Mouse (Mus musculus) ES-E14 (cell line): ENCODE results near the gene Nmnat2. TPM values are rescaled to one million over a fixed set of nuclear protein-coding genes. Genes with fewer than 3 reads are reported as not detected.

Experiments used
- DNase-seq: peaks from one replicate; pipeline ENCODE4 v3.0.0-alpha.2; 2013; ENCODE audit warnings: low read depth, low spot score
- H3K27ac ChIP-seq: 2 replicates; pipeline ENCODE4 v1.5.1; 2012; ENCODE audit warnings: low read depth, mild to moderate bottlenecking, low read length, moderate library complexity, mixed read lengths; ENCODE audit not compliant: poor library complexity, insufficient read depth, severe bottlenecking
- H3K36me3 ChIP-seq: 2 replicates; pipeline ENCODE4 v1.6.1; 2012; ENCODE audit warnings: mild to moderate bottlenecking, low read length, moderate library complexity, mixed read lengths; ENCODE audit not compliant: control insufficient read depth, poor library complexity, insufficient read depth, severe bottlenecking
- H3K4me1 ChIP-seq, 2 experiments: fragments of 150-350 bp in 1 of 2; sonication (generic) in 1 of 2; 2 replicates each; pipeline ENCODE4 v1.6.1; 2012; ENCODE audit warnings: low read length in 2 of 2, mild to moderate bottlenecking in 1 of 2, mixed read lengths in 1 of 2; ENCODE audit not compliant: control insufficient read depth in 2 of 2, insufficient read depth in 2 of 2, poor library complexity in 1 of 2
- H3K4me3 ChIP-seq, 2 experiments: fragments of 150-350 bp in 1 of 2; sonication (generic) in 1 of 2; 2 replicates each; pipeline ENCODE4 v1.5.1; 2012; ENCODE audit warnings: low read length in 2 of 2, low read depth in 1 of 2, mild to moderate bottlenecking in 1 of 2, mixed read lengths in 1 of 2; ENCODE audit not compliant: insufficient read depth in 1 of 2, poor library complexity in 1 of 2, severe bottlenecking in 1 of 2
- H3K9ac ChIP-seq: 2 replicates; pipeline ENCODE4 v1.6.1; 2012; ENCODE audit warnings: low read depth, mild to moderate bottlenecking, low read length, mixed read lengths; ENCODE audit not compliant: poor library complexity, insufficient read depth, severe bottlenecking
- H3K9me3 ChIP-seq: fragments of 150-350 bp; sonication (generic); 2 replicates; pipeline ENCODE4 v1.6.1; 2012; ENCODE audit warnings: low read depth, mild to moderate bottlenecking, low read length; ENCODE audit not compliant: control insufficient read depth, insufficient read depth
- CHD2 ChIP-seq: IDR thresholded peaks from 2 replicates; pipeline ENCODE4 v1.6.1; 2014; ENCODE audit warnings: mild to moderate bottlenecking, low read depth, low read length, inconsistent platforms
- HCFC1 ChIP-seq: IDR thresholded peaks from 2 replicates; pipeline ENCODE4 v1.6.1; 2012; ENCODE audit warnings: low read length, inconsistent platforms, borderline replicate concordance; ENCODE audit not compliant: insufficient read depth
- MAFK ChIP-seq: IDR thresholded peaks from 2 replicates; pipeline ENCODE4 v1.6.1; 2014; ENCODE audit warnings: mild to moderate bottlenecking, low read depth, low read length, inconsistent platforms; ENCODE audit not compliant: insufficient read depth
- ZC3H11A ChIP-seq: IDR thresholded peaks from 2 replicates; pipeline ENCODE4 v1.6.1; 2012; ENCODE audit warnings: low read depth, mild to moderate bottlenecking, inconsistent platforms, low read length, borderline replicate concordance
- ZNF384 ChIP-seq: IDR thresholded peaks from 2 replicates; pipeline ENCODE4 v1.6.1; 2012; ENCODE audit warnings: low read depth, low read length, inconsistent platforms
- in situ Hi-C, 2 experiments: fragments of 600-800 bp; cut with MboI; formaldehyde crosslinking; loops; one replicate each; pipeline ENCODE4 v1.15.1; 2025; ENCODE audit warnings: low sequenced_read_pairs in 2 of 2, inconsistent platforms in 1 of 2; ENCODE audit not compliant: unreplicated experiment in 2 of 2
- total RNA-seq: library from RNA; depleted of rRNA; stranded (reverse); fragments of 300-350 nt; gene quantifications from 2 replicates; pipeline ENCODE4 v1.2.3, GENCODE M21; 2012

Nmnat2 gene
- total RNA-seq, 1 experiment: 24.8 TPM

DNA sequence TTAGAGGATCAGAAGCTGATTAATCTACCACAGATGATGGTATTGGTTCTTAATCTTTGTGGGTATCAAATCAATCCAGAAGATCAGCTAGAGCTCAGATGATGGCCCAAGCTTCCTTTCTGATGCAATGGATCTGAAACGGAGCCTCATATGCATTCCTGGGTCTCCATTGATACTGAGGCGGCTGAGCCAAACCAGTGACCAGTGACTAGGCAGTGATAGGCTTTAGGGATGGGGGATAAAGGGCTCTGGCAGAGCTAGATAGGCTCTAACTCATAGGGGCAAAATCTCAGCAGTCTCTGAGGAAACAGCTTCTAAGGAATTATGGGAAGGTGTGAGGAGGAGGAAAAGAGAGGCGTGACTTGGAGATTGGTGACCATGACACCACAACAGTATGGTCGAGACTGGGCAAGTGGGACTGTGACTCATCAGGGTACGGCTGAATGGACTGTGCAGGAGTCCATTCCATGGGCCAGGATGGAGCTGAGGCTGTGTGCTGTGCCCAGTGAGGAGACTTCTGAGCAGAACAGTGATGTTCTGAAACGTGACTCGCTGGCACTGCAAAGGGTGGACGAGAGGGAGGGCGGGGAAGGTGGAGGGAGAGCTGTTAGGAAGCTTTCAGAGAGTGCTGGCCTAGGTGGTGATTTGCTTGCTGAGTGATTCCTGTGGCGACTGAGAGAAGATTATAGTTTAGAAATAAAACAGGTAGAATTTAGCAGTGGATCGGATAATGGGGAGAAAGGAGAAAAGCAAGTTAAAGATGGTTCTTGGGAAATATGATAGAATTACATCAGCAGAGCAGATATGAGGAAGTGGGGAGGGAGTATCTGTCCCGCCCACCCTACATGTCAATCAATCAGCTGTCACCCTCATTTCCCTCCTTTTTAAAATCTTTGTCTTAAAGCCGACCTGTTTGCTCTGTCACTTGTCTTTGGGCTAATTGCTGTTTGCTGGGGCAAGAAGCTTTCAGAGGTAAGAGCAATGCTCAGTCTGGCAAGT lies 55.9 kb downstream of the Nmnat2 start:
- in situ Hi-C loops: no loop called here
- H3K4me1 ChIP-seq: peaks cover 32% of the 10 kb centered on the region in 2 experiments
- H3K9ac ChIP-seq: peak overlapping the region; percentile 40
- DNase-seq: no peak
- peak overlapping the region; percentile 98 for H3K27ac ChIP-seq
- TF ChIP-seq HCFC1 (no peak), CHD2 (no peak), MAFK (no peak), ZC3H11A (no peak), ZNF384 (no peak)
- H3K36me3 ChIP-seq: no peaks in the 10 kb centered on the region
- no peaks in the 10 kb centered on the region for H3K9me3 ChIP-seq
- peak overlapping the region; percentile 2 to 9; a peak in 3 of 4 replicates for H3K4me3 ChIP-seq

DNA sequence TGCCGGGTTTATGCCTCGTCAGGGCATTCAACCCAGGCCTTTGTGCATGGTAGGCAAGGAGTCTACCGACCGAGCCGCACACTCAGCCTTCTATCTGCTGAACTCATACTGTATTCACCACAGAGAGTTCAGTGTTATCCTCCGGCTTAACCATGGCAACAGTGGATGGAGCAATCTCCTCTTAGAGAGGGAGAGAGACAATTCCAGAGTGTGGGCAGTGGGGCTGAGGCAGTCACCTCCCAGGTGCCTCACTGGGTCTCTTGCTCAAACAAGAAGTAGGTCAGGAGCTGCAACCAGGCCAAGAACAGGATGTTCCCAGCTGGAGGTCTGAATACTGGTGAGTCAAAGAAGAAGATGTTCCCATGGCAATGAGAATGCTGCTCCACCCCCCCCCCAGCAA lies 56.8 kb downstream of the Nmnat2 start:
- Histone ChIP-seq H3K27ac (peak overlapping the region; percentile 98; the same call in 1 of the 2 replicates), H3K4me1 (peaks cover 32% of the 10 kb centered on the region in 2 experiments), H3K4me3 (peak overlapping the region in 1 of 2 experiments; percentile 2; a peak in 1 of 4 replicates), H3K9me3 (no peaks in the 10 kb centered on the region), H3K9ac (peak overlapping the region; percentile 17; the same call in 1 of the 2 replicates), H3K36me3 (no peaks in the 10 kb centered on the region)
- DNase-seq: no peak
- TF ChIP-seq CHD2 (no peak), ZNF384 (no peak), MAFK (no peak), ZC3H11A (no peak), HCFC1 (no peak)
- in situ Hi-C loops: no loop called here

DNA sequence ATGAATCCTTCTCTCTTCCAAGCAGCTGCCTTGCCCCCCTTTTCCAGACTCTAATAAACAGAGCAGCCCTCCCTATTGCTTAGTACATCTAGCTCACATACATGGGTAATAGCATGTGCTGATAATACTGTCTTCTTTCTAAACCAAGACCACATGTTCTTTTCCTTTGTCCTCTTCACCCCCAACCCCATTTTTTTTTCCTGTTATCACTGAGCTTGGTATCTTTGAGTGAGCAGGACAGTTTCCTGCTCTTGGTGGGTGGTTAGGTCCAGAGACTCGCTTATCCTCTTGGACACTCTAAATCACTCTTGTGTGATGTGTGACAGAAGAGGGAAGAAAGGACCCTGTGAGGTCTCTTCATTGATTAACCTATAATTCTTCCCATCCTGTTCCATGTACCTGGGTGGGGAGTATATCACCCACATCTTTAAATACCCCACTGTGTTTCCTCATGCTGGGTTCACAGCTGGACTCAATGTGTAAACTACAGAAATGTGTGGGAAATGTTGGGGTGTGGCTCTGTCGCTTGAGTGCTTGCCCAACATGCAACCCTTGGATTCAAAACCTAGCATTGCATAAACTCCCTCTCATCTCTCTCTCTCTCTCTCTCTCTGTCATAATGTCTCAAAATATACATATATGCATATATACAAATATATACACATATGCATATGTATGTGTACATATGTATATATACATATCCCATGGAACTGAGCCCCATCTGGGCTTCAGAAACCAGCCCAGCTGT lies 58.9 kb downstream of the Nmnat2 start:
- Histone ChIP-seq H3K27ac (no peak overlapping the region), H3K9me3 (no peaks in the 10 kb centered on the region), H3K4me3 (no peak overlapping the region), H3K36me3 (no peaks in the 10 kb centered on the region), H3K9ac (no peak overlapping the region), H3K4me1 (peaks cover 20 to 24% of the 10 kb centered on the region in 2 experiments; a peak in 3 of 4 replicates)
- TF ChIP-seq HCFC1 (no peak), ZNF384 (no peak), ZC3H11A (no peak), CHD2 (no peak), MAFK (no peak)
- in situ Hi-C loops: no loop called here
- no peak for DNase-seq

DNA sequence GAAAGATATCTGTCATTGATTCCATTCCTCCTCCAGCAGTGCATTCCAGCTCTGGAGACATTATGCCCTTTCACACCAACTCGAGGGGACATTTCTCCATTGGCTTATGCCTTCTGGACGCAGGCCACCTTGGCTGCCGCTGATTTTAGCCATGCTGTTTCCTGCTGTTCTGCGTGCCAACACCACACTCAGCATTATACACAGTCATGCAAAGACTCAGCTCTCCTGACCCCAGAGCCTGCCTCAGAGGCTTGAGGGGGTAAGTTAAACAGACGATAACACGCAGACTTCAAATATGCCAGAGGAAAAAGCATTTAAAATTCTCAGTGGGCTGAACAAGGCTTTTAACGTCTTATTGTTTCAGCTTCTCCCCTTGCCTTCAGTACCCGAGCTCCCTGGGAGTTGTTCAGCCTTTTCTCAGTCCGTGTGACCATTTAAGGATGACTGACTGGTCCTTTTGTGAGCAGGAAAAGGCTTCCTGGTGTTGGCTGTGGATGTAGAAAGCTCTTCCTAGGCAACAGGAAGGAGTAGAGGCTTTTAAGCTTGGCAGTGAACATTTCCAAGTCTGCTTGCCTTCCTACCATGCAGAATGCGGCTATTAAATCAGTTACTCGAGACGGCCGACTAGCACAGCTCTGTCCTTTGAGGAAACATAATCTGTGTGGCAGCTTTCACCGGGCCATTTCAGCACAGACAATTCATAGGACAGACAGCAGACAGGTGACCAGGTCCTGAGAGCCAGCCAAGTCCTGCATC lies 59.8 kb downstream of the Nmnat2 start:
- DNase-seq: no peak
- H3K4me1 ChIP-seq: peaks cover 18 to 21% of the 10 kb centered on the region in 2 experiments; a peak in 3 of 4 replicates
- H3K27ac ChIP-seq: no peak overlapping the region
- H3K9me3 ChIP-seq: no peaks in the 10 kb centered on the region
- TF ChIP-seq HCFC1 (no peak), MAFK (no peak), ZNF384 (no peak), ZC3H11A (no peak), CHD2 (no peak)
- in situ Hi-C loops: no loop called here
- no peak overlapping the region for H3K9ac ChIP-seq
- H3K4me3 ChIP-seq: no peak overlapping the region
- H3K36me3 ChIP-seq: no peaks in the 10 kb centered on the region
